Mouse (Mus musculus) testis, adult 2 months (tissue): ENCODE measurements around the gene Tra2a.

Experiments
- CTCF ChIP-seq: fragments of 200-500 bp; IDR thresholded peaks from 2 replicates; pipeline ENCODE4 v1.5.1; 2012; ENCODE audit warnings: low read depth, mild to moderate bottlenecking, inconsistent platforms, low read length, moderate library complexity; ENCODE audit not compliant: control insufficient read depth, insufficient read depth, insufficient replicate concordance
- POLR2A ChIP-seq: fragments of 200-500 bp; IDR thresholded peaks from 2 replicates; pipeline ENCODE4 v1.6.1; 2012; ENCODE audit warnings: low read depth, mild to moderate bottlenecking, inconsistent platforms, low read length, moderate library complexity; ENCODE audit not compliant: control insufficient read depth

DNA sequence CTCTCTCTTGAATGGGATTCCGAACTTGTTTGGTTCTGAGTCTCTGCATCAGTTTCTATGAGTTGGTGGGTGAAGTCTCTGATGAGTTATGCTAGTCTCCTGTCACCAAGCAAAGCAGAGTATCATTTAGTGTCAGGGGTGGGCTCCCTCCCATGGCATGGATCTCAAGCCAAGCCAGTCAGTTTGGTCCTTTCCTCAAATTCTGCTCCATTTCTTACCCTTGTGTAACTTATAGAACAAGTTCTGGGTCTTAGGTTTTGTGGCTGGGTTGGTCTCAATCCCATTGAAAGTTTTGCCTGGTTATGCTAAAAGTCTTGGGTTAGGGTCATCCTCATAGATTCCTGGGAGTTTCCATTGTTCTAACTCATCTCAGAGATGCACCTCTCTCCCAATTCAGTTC lies 21.5 kb downstream of the Tra2a start:
- TF ChIP-seq CTCF = no peak
- no peak for TF ChIP-seq POLR2A
